Mouse (Mus musculus): ENCODE measurements at regions not wholly inside any gene's neighbourhood (a gene's known extent, or its start where the extent isn't known, plus 50 kb on each side); places are given as distances from the start of the nearest gene placed in this dataset.

DNA sequence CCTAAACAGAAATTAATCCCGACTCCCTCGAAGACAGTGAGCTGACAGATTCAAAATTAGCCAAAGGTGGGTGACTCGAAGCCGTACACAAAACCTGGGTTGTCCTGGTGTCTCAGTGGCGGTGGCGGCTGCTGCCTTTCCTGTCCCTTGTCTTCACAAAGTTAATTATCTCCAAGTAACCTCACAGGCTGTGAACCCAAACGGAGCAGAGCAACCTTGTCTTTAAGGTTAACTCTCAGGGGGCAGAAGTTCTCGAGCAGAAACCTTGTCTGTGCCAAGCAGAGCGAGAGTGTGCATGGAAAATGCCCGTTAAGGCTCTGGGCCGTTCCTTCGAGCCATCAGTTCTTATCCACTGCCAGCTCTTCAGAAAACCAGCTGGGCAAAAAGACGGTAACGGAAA lies 335.8 kb downstream of the Atp23 start:
- H3K36me3 ChIP-seq (ENCODE audit: control insufficient read depth in 1 of 2, insufficient read depth in 2 of 2, low read length in 2 of 2) = no peaks in the 10 kb centered on the region
- no peaks in the 10 kb centered on the region for H3K79me2 ChIP-seq (ENCODE audit: control insufficient read depth, insufficient read depth, low read length, poor library complexity)
- no peak overlapping the region for H3K4me3 ChIP-seq (ENCODE audit: control insufficient read depth in 1 of 2, insufficient read depth in 1 of 2, low read depth in 2 of 2, low read length in 2 of 2)
- no peaks in the 10 kb centered on the region for H3K27me3 ChIP-seq (ENCODE audit: control insufficient read depth in 1 of 2, insufficient read depth in 2 of 2, low read length in 2 of 2)
- H3K4me1 ChIP-seq (ENCODE audit: control insufficient read depth in 1 of 2, insufficient read depth in 2 of 2, low read length in 2 of 2) = no peaks in the 10 kb centered on the region
- TF ChIP-seq MYB (IDR thresholded peaks at IDR 0.05; ENCODE audit: low read depth, low read length) = no peak
- TF ChIP-seq MAX (IDR thresholded peaks at IDR 0.05; ENCODE audit: low read length) = no peak
- TF ChIP-seq MYC (IDR thresholded peaks at IDR 0.05; ENCODE audit: low read depth, low read length) = no peak
- no peak for TF ChIP-seq USF1 (IDR thresholded peaks at IDR 0.05; ENCODE audit: low read depth, low read length)
- no peak for TF ChIP-seq NELFE (IDR thresholded peaks at IDR 0.05; ENCODE audit: low read depth, low read length)
- no peak for TF ChIP-seq ZC3H11A (IDR thresholded peaks at IDR 0.05; ENCODE audit: low read depth, low read length)
- TF ChIP-seq TAL1 (IDR thresholded peaks at IDR 0.05; ENCODE audit: low read length) = no peak
- TF ChIP-seq HCFC1 (IDR thresholded peaks at IDR 0.05; ENCODE audit: low read depth, low read length) = no peak
- no peak for TF ChIP-seq RCOR1 (IDR thresholded peaks at IDR 0.05; ENCODE audit: low read depth, low read length)
- no peak for TF ChIP-seq KAT2A (conservative IDR thresholded peaks at IDR 0.05; ENCODE audit: low read depth, low read length)
- TF ChIP-seq GABPA (IDR thresholded peaks at IDR 0.05; ENCODE audit: low read depth, low read length) = no peak
- no peak for TF ChIP-seq RAD21 (IDR thresholded peaks at IDR 0.05; ENCODE audit: low read depth, low read length)
- TF ChIP-seq BHLHE40 (IDR thresholded peaks at IDR 0.05; ENCODE audit: borderline replicate concordance, low read depth, low read length) = no peak
- TF ChIP-seq ZMIZ1 (IDR thresholded peaks at IDR 0.05; ENCODE audit: low read depth, low read length) = no peak
- no peak for TF ChIP-seq MAZ (IDR thresholded peaks at IDR 0.05; ENCODE audit: low read depth, low read length)
- TF ChIP-seq TCF12 (IDR thresholded peaks at IDR 0.05; ENCODE audit: low read depth, low read length) = no peak
- no peak for TF ChIP-seq USF2 (IDR thresholded peaks at IDR 0.05; ENCODE audit: borderline replicate concordance in 1 of 2, insufficient read depth in 1 of 2, low read depth in 1 of 2, low read length in 2 of 2)
- TF ChIP-seq ZKSCAN1 (IDR thresholded peaks at IDR 0.05; ENCODE audit: low read depth, low read length) = no peak
- TF ChIP-seq SIN3A (IDR thresholded peaks at IDR 0.05; ENCODE audit: low read length) = no peak
- TF ChIP-seq MXI1 (IDR thresholded peaks at IDR 0.05; ENCODE audit: low read depth, low read length) = no peak
- no peak overlapping the region for H3K9ac ChIP-seq (ENCODE audit: control insufficient read depth, low read depth, low read length, poor library complexity, severe bottlenecking)
- no peaks in the 10 kb centered on the region for H3K9me3 ChIP-seq (replicated peaks; ENCODE audit: insufficient read depth, low read length)
- no peak overlapping the region for H3K27ac ChIP-seq (ENCODE audit: control insufficient read depth, low read depth, low read length)
- no peak for DNase-seq (ENCODE audit: low read depth, low spot score)

DNA sequence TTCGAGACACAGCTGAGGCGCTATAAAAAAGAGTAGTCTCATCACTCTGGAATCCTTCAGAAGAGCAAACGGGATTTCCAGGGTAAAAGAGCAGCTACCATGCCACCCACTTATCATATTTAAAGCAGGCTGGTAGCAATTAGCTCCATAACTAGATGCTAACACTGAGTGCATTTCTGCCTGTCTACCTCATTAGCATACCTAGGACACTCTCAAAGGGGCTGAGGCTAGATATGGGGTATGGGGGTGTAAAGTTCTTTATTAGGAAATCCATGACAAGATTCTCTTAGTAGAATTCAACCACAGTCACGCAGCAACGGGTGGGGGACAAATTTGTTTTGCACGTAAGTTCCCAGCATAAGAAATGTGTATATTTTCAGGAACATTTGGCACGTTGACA lies 346.1 kb downstream of the Atp23 start:
- Histone ChIP-seq H3K4me3 (ENCODE audit: control insufficient read depth in 1 of 2, insufficient read depth in 1 of 2, low read depth in 2 of 2, low read length in 2 of 2) (no peak overlapping the region), H3K79me2 (ENCODE audit: control insufficient read depth, insufficient read depth, low read length, poor library complexity) (no peaks in the 10 kb centered on the region), H3K9ac (ENCODE audit: control insufficient read depth, low read depth, low read length, poor library complexity, severe bottlenecking) (no peak overlapping the region), H3K27me3 (ENCODE audit: control insufficient read depth in 1 of 2, insufficient read depth in 2 of 2, low read length in 2 of 2) (no peaks in the 10 kb centered on the region), H3K9me3 (replicated peaks; ENCODE audit: insufficient read depth, low read length) (no peaks in the 10 kb centered on the region), H3K4me1 (ENCODE audit: control insufficient read depth in 1 of 2, insufficient read depth in 2 of 2, low read length in 2 of 2) (no peaks in the 10 kb centered on the region), H3K27ac (ENCODE audit: control insufficient read depth, low read depth, low read length) (no peak overlapping the region), H3K36me3 (ENCODE audit: control insufficient read depth in 1 of 2, insufficient read depth in 2 of 2, low read length in 2 of 2) (no peaks in the 10 kb centered on the region)
- DNase-seq (ENCODE audit: low read depth, low spot score) = no peak
- TF ChIP-seq CHD2 (IDR thresholded peaks at IDR 0.05; ENCODE audit: low read length) (no peak), HCFC1 (IDR thresholded peaks at IDR 0.05; ENCODE audit: low read depth, low read length) (no peak), GABPA (IDR thresholded peaks at IDR 0.05; ENCODE audit: low read depth, low read length) (no peak), MEF2A (IDR thresholded peaks at IDR 0.05; ENCODE audit: extremely low read depth, insufficient replicate concordance, low read depth, low read length, poor library complexity, severe bottlenecking) (no peak), GATA1 (IDR thresholded peaks at IDR 0.05; ENCODE audit: low read depth, low read length) (no peak), EP300 (IDR thresholded peaks at IDR 0.05; ENCODE audit: low read depth in 1 of 2, low read length in 2 of 2) (no peak), MAZ (IDR thresholded peaks at IDR 0.05; ENCODE audit: low read depth, low read length) (no peak), RCOR1 (IDR thresholded peaks at IDR 0.05; ENCODE audit: low read depth, low read length) (no peak), TAL1 (IDR thresholded peaks at IDR 0.05; ENCODE audit: low read length) (no peak), MAFK (IDR thresholded peaks at IDR 0.05; ENCODE audit: borderline replicate concordance, low read depth, low read length) (no peak)

All from MEL (cell line).